23 mouse cellular contexts compared by ENCODE assay signal in the genomic region with DNA sequence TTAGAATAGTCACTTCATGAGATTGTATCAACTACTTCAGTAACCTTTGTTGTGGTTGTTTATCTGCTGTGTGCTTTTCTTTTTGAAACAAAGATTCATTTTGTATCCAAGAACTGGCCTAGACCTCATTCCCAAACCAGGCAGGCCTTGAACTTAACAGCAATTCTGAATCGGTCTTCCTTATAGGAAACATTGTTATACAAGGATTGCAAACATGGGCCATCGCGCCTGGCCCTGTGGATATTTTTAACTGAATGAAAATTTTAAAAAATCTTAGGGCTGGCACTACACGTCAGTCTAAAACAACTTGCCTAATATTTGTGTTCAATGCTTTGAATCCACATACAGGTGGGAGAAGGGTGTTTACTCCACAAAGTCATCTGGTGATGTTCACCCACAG. TPM values are rescaled to one million over a fixed set of nuclear protein-coding genes. Genes with fewer than 3 reads are reported as not detected.
"Had no signal": no experiment of that assay in that cellular context is flagged by ENCODE, and none has a peak within 500 bp of the region (broad histone marks: within the 10 kb centered on the region; RNA-seq: fewer than 3 reads in every experiment).

No protein-coding gene starts in this region.

- DNase-seq: gastrocnemius, adult 2 months; gastrocnemius, postnatal 10 days; gastrocnemius, postnatal 25 days; heart, adult 18-20 months; heart, postnatal 10 days; heart, postnatal 4 days; kidney, adult 18-20 months; kidney, adult 8-10 months; kidney, postnatal 10 days; kidney, postnatal 25 days; kidney, postnatal 4 days had no signal

- H3K4me3 ChIP-seq: gastrocnemius, adult 2 months; heart, embryonic 10.5 days; heart, embryonic 12.5 days; hindbrain, embryonic 10.5 days; hindbrain, embryonic 12.5 days; layer of hippocampus, adult 2 months; left cerebral cortex, adult 2 months; limb, embryonic 10.5 days; limb, embryonic 12.5 days had no signal

- ATAC-seq: hindbrain, embryonic 16.5 days; inflammation-experienced regulatory T-cells, adult 6 months; intestine, embryonic 16.5 days had no signal

- H3K27ac ChIP-seq: gastrocnemius, adult 2 months; heart, embryonic 10.5 days; hindbrain, embryonic 10.5 days; hindbrain, embryonic 12.5 days; hindbrain, embryonic 14.5 days; layer of hippocampus, adult 2 months; left cerebral cortex, adult 2 months; limb, embryonic 10.5 days; limb, embryonic 12.5 days had no signal

- H3K4me1 ChIP-seq: heart, embryonic 12.5 days had no signal

- H3K27me3 ChIP-seq: heart, embryonic 12.5 days; hindbrain, embryonic 12.5 days; limb, embryonic 12.5 days had no signal

- H3K4me2 ChIP-seq: heart, embryonic 12.5 days; hindbrain, embryonic 12.5 days; hindbrain, embryonic 14.5 days had no signal

- H3K9ac ChIP-seq: heart, embryonic 12.5 days; hindbrain, embryonic 12.5 days; hindbrain, embryonic 14.5 days; limb, embryonic 12.5 days had no signal

- H3K9me3 ChIP-seq: heart, embryonic 10.5 days; heart, embryonic 12.5 days; hindbrain, embryonic 10.5 days; hindbrain, embryonic 12.5 days; limb, embryonic 10.5 days; limb, embryonic 12.5 days had no signal

RNA-seq across cellular contexts. Expression of a gene that starts 3.5 kb away (rescaled TPM):
- polyA plus RNA-seq: inflammation-experienced regulatory T-cells, adult 6 months had no signal
